Mouse (Mus musculus) heart, embryonic 10.5 days (tissue): ENCODE data around the gene Zfp652. TPM values are rescaled to one million over a fixed set of nuclear protein-coding genes. Genes with fewer than 3 reads are reported as not detected.
"Not testable (repeated sequence)": the region's sequence is repeated elsewhere in the genome, so short reads cannot be mapped to it uniquely, and the experiment has no call there.

Experiments used
- DNase-seq: peaks from one replicate; pipeline ENCODE4 v3.0.0-alpha.2; 2017; ENCODE audit warnings: low spot score
- H3K27ac ChIP-seq: fragments of 300-500 bp; sonication (generic); 2 replicates; pipeline ENCODE4 v1.5.1; 2016; ENCODE audit warnings: mild to moderate bottlenecking
- H3K27me3 ChIP-seq: fragments of 300-500 bp; sonication (generic); 2 replicates; pipeline ENCODE4 v1.6.1; 2016; ENCODE audit warnings: mild to moderate bottlenecking; ENCODE audit not compliant: poor library complexity, insufficient read depth, severe bottlenecking
- H3K36me3 ChIP-seq: fragments of 300-500 bp; sonication (generic); 2 replicates; pipeline ENCODE4 v1.6.1; 2016; ENCODE audit warnings: mild to moderate bottlenecking, moderate library complexity
- H3K4me1 ChIP-seq: fragments of 300-500 bp; sonication (generic); 2 replicates; pipeline ENCODE4 v1.6.1; 2016; ENCODE audit warnings: mild to moderate bottlenecking
- H3K4me3 ChIP-seq: fragments of 300-500 bp; sonication (generic); 2 replicates; pipeline ENCODE4 v1.5.1; 2016; ENCODE audit warnings: mild to moderate bottlenecking, moderate library complexity
- H3K9me3 ChIP-seq: fragments of 300-500 bp; sonication (generic); 2 replicates; pipeline ENCODE4 v1.6.1; 2016; ENCODE audit warnings: mild to moderate bottlenecking, moderate library complexity
- WGBS: fragments of 180-500 bp; shearing (Covaris S2); methylation state at CpG from one replicate; pipeline ENCODE4 v1.1.7; 2016; 5-methylcytosine and 5-hydroxymethylcytosine counted together
- polyA plus RNA-seq: library from polyadenylated mRNA; unstranded; fragments of >200 nt; fragmentation: Nextera tagmentation; extraction: Ambion mirVana; gene quantifications from 2 replicates; pipeline ENCODE4 v1.2.1, GENCODE M21; 2016

Zfp652 gene
- polyA plus RNA-seq, 1 experiment from 2014 or later: 14.2 TPM

GRCm38 (mm10) chr11:95750995-95751394 is 38.5 kb downstream of the Zfp652 start:
- peaks cover 51% of the 10 kb centered on the region for H3K36me3 ChIP-seq
- H3K27me3 ChIP-seq: no peaks in the 10 kb centered on the region
- H3K4me3 ChIP-seq: no peak overlapping the region
- H3K4me1 ChIP-seq: no peaks in the 10 kb centered on the region
- DNase-seq: peak; percentile 84
- no peaks in the 10 kb centered on the region for H3K9me3 ChIP-seq
- 0% methylated on average over 1 of the region's 1 CpGs for WGBS
- H3K27ac ChIP-seq: no peak overlapping the region

DNA sequence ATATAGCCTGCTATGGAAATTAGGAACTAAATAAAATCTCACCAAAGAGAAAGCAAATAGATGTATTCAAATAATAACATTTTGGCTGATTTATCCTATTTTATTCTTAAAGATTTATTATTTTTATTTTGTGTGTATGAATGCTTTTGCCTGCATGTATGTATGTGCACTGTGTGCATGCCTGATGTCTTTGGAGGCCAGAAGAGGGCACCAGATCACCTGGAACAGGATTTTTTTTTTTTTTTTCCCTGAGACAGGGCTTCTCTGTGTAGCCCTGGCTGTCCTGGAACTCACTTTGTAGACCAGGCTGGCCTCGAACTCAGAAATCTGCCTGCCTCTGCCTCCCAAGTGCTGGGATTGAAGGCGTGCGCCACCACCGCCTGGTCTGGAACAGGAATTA is 42.7 kb downstream of the Zfp652 start:
- not testable (repeated sequence) for H3K27ac ChIP-seq, DNase-seq, H3K4me3 ChIP-seq, H3K9me3 ChIP-seq, H3K27me3 ChIP-seq, H3K4me1 ChIP-seq
- WGBS: 95% methylated on average over 4 of the region's 4 CpGs
- peaks cover 56% of the 10 kb centered on the region for H3K36me3 ChIP-seq

GRCm38 (mm10) chr11:95760521-95760920 is 48.0 kb downstream of the Zfp652 start:
- H3K27ac ChIP-seq: no peak overlapping the region
- no peaks in the 10 kb centered on the region for H3K4me1 ChIP-seq
- no peaks in the 10 kb centered on the region for H3K9me3 ChIP-seq
- H3K27me3 ChIP-seq: no peaks in the 10 kb centered on the region
- 87% methylated on average over 5 of the region's 5 CpGs for WGBS
- no peak overlapping the region for H3K4me3 ChIP-seq
- DNase-seq: no peak
- peaks cover 48% of the 10 kb centered on the region for H3K36me3 ChIP-seq

- Histone ChIP-seq H3K36me3 (peaks cover 36% of the 10 kb centered on the region), H3K4me3 (no peak overlapping the region), H3K4me1 (no peaks in the 10 kb centered on the region), H3K27me3 (no peaks in the 10 kb centered on the region), H3K27ac (no peak overlapping the region), H3K9me3 (no peaks in the 10 kb centered on the region)
- DNase-seq: no peak
- WGBS: 87% methylated on average over 4 of the region's 4 CpGs
Observed at GRCm38 (mm10) chr11:95762996-95763395, 50.5 kb downstream of the Zfp652 start.

- Histone ChIP-seq H3K36me3 (peaks cover 42% of the 10 kb centered on the region), H3K27me3 (no peaks in the 10 kb centered on the region), H3K27ac (no peak overlapping the region), H3K9me3 (no peaks in the 10 kb centered on the region), H3K4me3 (no peak overlapping the region), H3K4me1 (no peaks in the 10 kb centered on the region)
- no peak for DNase-seq
- 87% methylated on average over 8 of the region's 8 CpGs for WGBS
Observed at GRCm38 (mm10) chr11:95764806-95765205, 52.3 kb downstream of the Zfp652 start.

DNA sequence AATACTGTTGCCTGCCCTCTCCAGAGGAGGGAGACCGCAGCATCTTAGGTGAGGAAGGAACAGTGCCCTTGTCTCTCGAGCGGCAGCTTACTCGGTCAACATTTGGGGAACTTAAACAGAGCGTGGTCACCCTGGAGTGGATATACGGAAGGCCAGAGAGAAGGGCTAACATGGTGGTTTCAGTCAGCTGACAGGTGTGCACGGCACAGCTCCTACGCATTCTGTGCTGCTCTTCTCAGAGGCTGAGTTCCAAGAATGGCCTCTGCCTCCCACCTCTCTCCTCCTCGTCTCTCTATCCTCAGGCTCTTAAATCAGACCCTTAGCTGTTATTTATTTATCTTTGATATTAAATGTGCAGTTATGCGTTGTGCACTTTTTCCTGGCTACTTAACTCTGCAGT is 52.9 kb downstream of the Zfp652 start:
- no peaks in the 10 kb centered on the region for H3K27me3 ChIP-seq
- no peak overlapping the region for H3K4me3 ChIP-seq
- no peaks in the 10 kb centered on the region for H3K9me3 ChIP-seq
- H3K36me3 ChIP-seq: peaks cover 42% of the 10 kb centered on the region
- whole genome bisulfite sequencing: 90% methylated on average over 10 of the region's 10 CpGs
- no peak overlapping the region for H3K27ac ChIP-seq
- DNase-seq: no peak
- no peaks in the 10 kb centered on the region for H3K4me1 ChIP-seq

DNA sequence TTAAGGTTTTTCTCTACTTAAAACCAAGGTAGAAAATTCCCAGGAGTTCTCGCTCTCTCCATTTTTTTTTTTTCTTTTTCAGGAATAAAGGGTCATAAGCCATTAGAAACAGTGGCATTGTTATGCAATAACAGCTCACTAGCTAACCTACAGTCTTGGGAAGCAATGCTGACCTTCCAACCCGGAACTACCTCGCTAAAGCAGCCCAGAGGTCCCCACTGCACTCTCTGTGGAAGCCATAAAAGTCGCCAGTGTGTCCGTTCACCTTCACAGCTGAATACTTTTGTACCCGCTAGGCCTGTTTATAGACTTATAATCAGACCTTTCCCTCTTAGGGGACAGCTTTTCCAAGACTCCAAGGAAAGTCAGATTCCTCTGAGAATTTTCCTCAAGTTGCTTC is 55.8 kb downstream of the Zfp652 start:
- no peak for DNase-seq
- Histone ChIP-seq H3K4me1 (peaks cover 10% of the 10 kb centered on the region), H3K36me3 (peaks cover 43% of the 10 kb centered on the region), H3K27ac (no peak overlapping the region), H3K27me3 (no peaks in the 10 kb centered on the region), H3K9me3 (no peaks in the 10 kb centered on the region), H3K4me3 (no peak overlapping the region)
- 89% methylated on average over 6 of the region's 6 CpGs for WGBS

DNA sequence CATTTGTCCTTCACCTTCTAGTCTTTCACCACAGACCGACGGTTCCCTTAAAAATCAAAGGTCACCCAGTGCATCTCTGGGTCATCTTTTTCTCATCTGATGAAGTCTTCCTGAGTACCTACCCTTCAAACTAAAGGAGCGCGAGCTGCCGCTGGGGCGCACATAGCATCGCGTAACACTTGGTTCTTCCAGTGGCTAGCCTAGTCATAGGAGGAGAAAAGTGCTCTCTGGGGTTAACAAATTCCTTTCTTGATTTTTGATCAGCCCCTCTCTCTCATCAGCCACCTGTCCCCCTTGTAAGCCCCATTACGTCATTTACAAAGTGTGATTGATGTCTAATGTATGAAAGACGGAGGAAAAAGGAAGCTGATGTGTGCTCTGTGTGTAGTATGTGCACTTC is 56.7 kb downstream of the Zfp652 start:
- H3K36me3 ChIP-seq: peaks cover 33% of the 10 kb centered on the region; the same call in 1 of the 2 replicates
- no peak for DNase-seq
- no peak overlapping the region for H3K27ac ChIP-seq
- no peak overlapping the region for H3K4me3 ChIP-seq
- H3K4me1 ChIP-seq: peaks cover 10% of the 10 kb centered on the region
- H3K27me3 ChIP-seq: no peaks in the 10 kb centered on the region
- WGBS: 89% methylated on average over 10 of the region's 10 CpGs
- no peaks in the 10 kb centered on the region for H3K9me3 ChIP-seq

DNA sequence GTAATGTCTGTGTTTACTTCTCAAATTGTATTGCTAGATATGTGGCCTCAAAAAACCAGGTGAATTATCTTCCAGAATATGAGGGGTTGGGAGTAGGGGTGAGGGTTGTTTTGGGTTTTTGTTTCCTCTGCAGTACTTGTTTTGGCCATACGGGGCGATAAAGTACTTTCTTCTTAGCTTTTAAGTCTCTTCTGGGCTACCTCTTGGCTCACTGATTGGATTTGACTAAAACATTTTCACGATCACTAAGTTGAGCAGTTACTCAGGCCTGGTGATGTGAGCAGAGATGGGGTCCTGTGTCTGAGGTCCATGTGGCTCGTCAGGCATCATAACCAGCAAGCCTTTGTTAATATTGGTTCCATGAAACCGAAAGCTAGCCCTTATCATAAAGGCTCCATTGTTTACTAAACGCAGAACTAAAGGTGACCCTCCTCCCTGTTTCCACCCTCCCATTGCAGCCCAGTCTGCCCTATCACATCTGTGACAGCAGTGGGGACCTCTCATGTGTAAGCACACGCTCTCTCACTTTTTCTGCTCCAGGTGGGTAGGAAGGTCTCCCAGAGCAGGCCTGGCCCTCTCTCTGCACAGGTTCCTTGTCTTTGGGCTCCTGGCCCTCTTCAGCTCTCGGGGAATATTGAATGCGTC is 58.4 kb downstream of the Zfp652 start:
- no peaks in the 10 kb centered on the region for H3K27me3 ChIP-seq
- peaks cover 10% of the 10 kb centered on the region for H3K4me1 ChIP-seq
- H3K27ac ChIP-seq: no peak overlapping the region
- no peaks in the 10 kb centered on the region for H3K9me3 ChIP-seq
- peaks cover 23% of the 10 kb centered on the region; the same call in 1 of the 2 replicates for H3K36me3 ChIP-seq
- H3K4me3 ChIP-seq: no peak overlapping the region
- DNase-seq: no peak
- WGBS: 68% methylated on average over 9 of the region's 9 CpGs

DNA sequence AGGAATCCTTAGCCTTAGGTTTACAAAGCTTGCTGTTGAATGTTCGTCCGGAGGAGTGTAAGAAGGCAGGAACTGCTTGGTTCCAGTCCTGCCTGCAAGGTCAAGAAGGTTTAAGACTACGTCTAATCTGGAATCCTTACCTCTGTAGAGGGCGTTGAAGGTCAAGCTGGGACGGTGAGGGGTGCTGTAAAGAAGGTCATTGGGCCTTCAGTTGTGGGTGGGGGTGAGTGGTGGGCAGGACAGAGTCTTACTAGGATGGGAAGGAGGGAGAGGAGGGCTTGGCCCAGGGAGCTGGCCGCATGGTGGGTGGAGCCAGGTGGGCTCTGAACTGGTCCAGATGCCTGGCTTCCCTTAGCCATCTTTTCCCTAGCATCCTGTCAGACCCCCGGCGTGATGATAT is 59.2 kb downstream of the Zfp652 start:
- DNase-seq: no peak
- H3K27me3 ChIP-seq: no peaks in the 10 kb centered on the region
- H3K36me3 ChIP-seq: peaks cover 23% of the 10 kb centered on the region; the same call in 1 of the 2 replicates
- H3K9me3 ChIP-seq: no peaks in the 10 kb centered on the region
- WGBS: 77% methylated on average over 8 of the region's 8 CpGs
- peaks cover 10% of the 10 kb centered on the region for H3K4me1 ChIP-seq
- H3K4me3 ChIP-seq: no peak overlapping the region
- no peak overlapping the region; the same call in 1 of the 2 replicates for H3K27ac ChIP-seq

- Histone ChIP-seq H3K27ac (no peak overlapping the region), H3K27me3 (no peaks in the 10 kb centered on the region), H3K9me3 (no peaks in the 10 kb centered on the region), H3K4me1 (peaks cover 22% of the 10 kb centered on the region), H3K4me3 (no peak overlapping the region), H3K36me3 (peaks cover 19% of the 10 kb centered on the region; the same call in 1 of the 2 replicates)
- WGBS: 74% methylated on average over 3 of the region's 3 CpGs
- no peak for DNase-seq
Observed at GRCm38 (mm10) chr11:95773264-95773663, 60.8 kb downstream of the Zfp652 start.

- no peak overlapping the region for H3K4me3 ChIP-seq
- H3K36me3 ChIP-seq: no peaks in the 10 kb centered on the region
- peak overlapping the region; percentile 16; the same call in 1 of the 2 replicates for H3K27ac ChIP-seq
- H3K9me3 ChIP-seq: no peaks in the 10 kb centered on the region
- WGBS: 49% methylated on average over 17 of the region's 17 CpGs
- no peaks in the 10 kb centered on the region for H3K27me3 ChIP-seq
- DNase-seq: no peak
- H3K4me1 ChIP-seq: peaks cover 12% of the 10 kb centered on the region
Observed at GRCm38 (mm10) chr11:95777323-95778297, 65.1 kb downstream of the Zfp652 start.

GRCm38 (mm10) chr11:95778831-95779251 is 66.4 kb downstream of the Zfp652 start:
- Histone ChIP-seq H3K36me3 (no peaks in the 10 kb centered on the region), H3K9me3 (no peaks in the 10 kb centered on the region), H3K27ac (no peak overlapping the region), H3K4me1 (peaks cover 12% of the 10 kb centered on the region), H3K27me3 (no peaks in the 10 kb centered on the region), H3K4me3 (no peak overlapping the region)
- 74% methylated on average over 4 of the region's 4 CpGs for WGBS
- DNase-seq: no peak
